Mouse (Mus musculus): ENCODE measurements around the gene Fmo6.

Gene Fmo6

GRCm38 (mm10) chr1:162937415-162937814 lies at the start of gene Fmo6:
Gene Fmo6, minus strand, starts transcription at chr1:162937515.
- no peak for DNase-seq

- DNase-seq, result no peak
Measured at GRCm38 (mm10) chr1:162986777-162987176, 49.5 kb upstream of the Fmo6 start.

- no peak for DNase-seq
Measured at GRCm38 (mm10) chr1:162986121-162986748, 48.9 kb upstream of the Fmo6 start.

- no peak for DNase-seq
Measured at GRCm38 (mm10) chr1:162984428-162984827, 47.1 kb upstream of the Fmo6 start, which contains the start of gene Fmo3. Gene Fmo3, minus strand, starts transcription at chr1:162984528.

- DNase-seq, result no peak
Measured at GRCm38 (mm10) chr1:162963556-162963955, 26.2 kb upstream of the Fmo6 start.

- DNase-seq, result no peak
Measured at GRCm38 (mm10) chr1:162957422-162957821, 20.1 kb upstream of the Fmo6 start.

GRCm38 (mm10) chr1:162953079-162953478 lies 15.8 kb upstream of the Fmo6 start:
- DNase-seq, result no peak

GRCm38 (mm10) chr1:162949763-162950162 lies 12.4 kb upstream of the Fmo6 start:
- DNase-seq, result no peak

- DNase-seq, result no peak
Measured at GRCm38 (mm10) chr1:162947934-162948333, 10.6 kb upstream of the Fmo6 start.

- DNase-seq, result no peak
Measured at GRCm38 (mm10) chr1:162946837-162947558, 9.7 kb upstream of the Fmo6 start.

GRCm38 (mm10) chr1:162943700-162944099 lies 6.4 kb upstream of the Fmo6 start:
- no peak for DNase-seq

- DNase-seq, result no peak
Measured at GRCm38 (mm10) chr1:162938696-162939351, 1.5 kb upstream of the Fmo6 start.

- no peak for DNase-seq
Measured at GRCm38 (mm10) chr1:162937970-162938695, 818 bp upstream of the Fmo6 start.

- no peak for DNase-seq
Measured at GRCm38 (mm10) chr1:162934374-162935012, 2.8 kb downstream of the Fmo6 start.

- no peak for DNase-seq
Measured at GRCm38 (mm10) chr1:162932386-162932785, 4.9 kb downstream of the Fmo6 start.

GRCm38 (mm10) chr1:162931880-162932279 lies 5.4 kb downstream of the Fmo6 start:
- DNase-seq, result no peak

- no peak for DNase-seq
Measured at GRCm38 (mm10) chr1:162931310-162931875, 5.9 kb downstream of the Fmo6 start.

GRCm38 (mm10) chr1:162930631-162931030 lies 6.7 kb downstream of the Fmo6 start:
- DNase-seq, result no peak

- DNase-seq, result no peak
Measured at GRCm38 (mm10) chr1:162929146-162929545, 8.2 kb downstream of the Fmo6 start.

- DNase-seq, result no peak
Measured at GRCm38 (mm10) chr1:162925121-162925520, 12.2 kb downstream of the Fmo6 start.

- no peak for DNase-seq
Measured at GRCm38 (mm10) chr1:162916661-162917060, 20.7 kb downstream of the Fmo6 start.

- no peak for DNase-seq
Measured at GRCm38 (mm10) chr1:162914932-162915556, 22.3 kb downstream of the Fmo6 start.
